Mouse (Mus musculus) telencephalon, adult 2 months (tissue): ENCODE data around the gene Pnldc1.
"Not testable (repeated sequence)": the region's sequence is repeated elsewhere in the genome, so short reads cannot be mapped to it uniquely, and the experiment has no call there.

Source experiments
- DNase-seq: peaks from one replicate; pipeline ENCODE4 v3.0.0-alpha.2; 2011; ENCODE audit warnings: low read depth, low spot score

Pnldc1 gene

GRCm38 (mm10) chr17:12906436-12906835 is 3.6 kb downstream of the Pnldc1 start:
- no peak for DNase-seq

- no peak for DNase-seq
These were observed 4.2 kb downstream of the Pnldc1 start for GRCm38 (mm10) chr17:12905810-12906209.

- no peak for DNase-seq
These were observed 5.7 kb downstream of the Pnldc1 start for GRCm38 (mm10) chr17:12904349-12904748.

- DNase-seq: no peak
These were observed 6.4 kb downstream of the Pnldc1 start for GRCm38 (mm10) chr17:12903372-12904333.

- DNase-seq: no peak
These were observed 7.7 kb downstream of the Pnldc1 start for GRCm38 (mm10) chr17:12902291-12902690.

- DNase-seq: not testable (repeated sequence)
These were observed 11.4 kb downstream of the Pnldc1 start for GRCm38 (mm10) chr17:12898607-12899006.

- DNase-seq: no peak
These were observed 12.4 kb downstream of the Pnldc1 start for GRCm38 (mm10) chr17:12897674-12898073.

- DNase-seq: no peak
These were observed 18.0 kb downstream of the Pnldc1 start for GRCm38 (mm10) chr17:12892033-12892432.

- DNase-seq: no peak
These were observed 19.0 kb downstream of the Pnldc1 start for GRCm38 (mm10) chr17:12891054-12891453.

GRCm38 (mm10) chr17:12887021-12887775 is 22.8 kb downstream of the Pnldc1 start:
- DNase-seq: no peak

- no peak for DNase-seq
These were observed 23.4 kb downstream of the Pnldc1 start for GRCm38 (mm10) chr17:12886620-12887019.

GRCm38 (mm10) chr17:12881216-12881615 is 28.8 kb downstream of the Pnldc1 start:
- DNase-seq: no peak

- peak; percentile 67 for DNase-seq
These were observed 29.9 kb downstream of the Pnldc1 start for GRCm38 (mm10) chr17:12880178-12880577.

GRCm38 (mm10) chr17:12875734-12876133 is 34.3 kb downstream of the Pnldc1 start, which contains the start of gene Mrgprh:
Mrgprh (plus strand) TSS chr17:12876034.
- no peak for DNase-seq

- DNase-seq: peak; percentile 68
These were observed 37.6 kb downstream of the Pnldc1 start for GRCm38 (mm10) chr17:12872275-12873028.

- no peak for DNase-seq
These were observed 41.4 kb downstream of the Pnldc1 start for GRCm38 (mm10) chr17:12868640-12869039.

GRCm38 (mm10) chr17:12868043-12868442 is 42.0 kb downstream of the Pnldc1 start, which contains the start of gene Mas1:
Mas1 (minus strand) TSS chr17:12868143.
- no peak for DNase-seq

- peak; percentile 80 for DNase-seq
These were observed 43.2 kb downstream of the Pnldc1 start for GRCm38 (mm10) chr17:12866853-12867252.

GRCm38 (mm10) chr17:12865407-12865806 is 44.6 kb downstream of the Pnldc1 start:
- no peak for DNase-seq

- no peak for DNase-seq
These were observed 45.9 kb downstream of the Pnldc1 start for GRCm38 (mm10) chr17:12864111-12864510.

- DNase-seq: no peak
These were observed 51.0 kb downstream of the Pnldc1 start for GRCm38 (mm10) chr17:12859006-12859520.
